Mouse (Mus musculus) ES-Bruce4 (cell line): ENCODE results near the gene Tmem140.

Source experiments
- CTCF ChIP-seq: IDR thresholded peaks from one replicate; pipeline ENCODE4 v1.8.1; 2011; ENCODE audit warnings: low read depth, low read length
- EP300 ChIP-seq: IDR thresholded peaks from 2 replicates; pipeline ENCODE4 v1.6.1; 2011; ENCODE audit warnings: low read depth, low read length; ENCODE audit not compliant: insufficient read depth
- POLR2A ChIP-seq: IDR thresholded peaks from one replicate; pipeline ENCODE4 v1.8.1; 2011; ENCODE audit warnings: low read length; ENCODE audit not compliant: insufficient read depth

- TF ChIP-seq CTCF (no peak), POLR2A (no peak), EP300 (no peak)
These were observed 13.3 kb downstream of the Tmem140 start for GRCm38 (mm10) chr6:34875966-34876834.
